In genomic region chr5:21267090-21267489, GRCm38 (mm10) we compare ENCODE assay signal across 14 mouse cellular contexts.
DNase-seq lines count a peak whose midpoint lies in the region; ATAC-seq and TF ChIP-seq lines count a peak whose summit lies in the region.
"Had no signal": no experiment of that assay in that cellular context is flagged by ENCODE, and none has a peak within 500 bp of the region (broad histone marks: within the 10 kb centered on the region; RNA-seq: fewer than 3 reads in every experiment).

No protein-coding gene starts in this region.

- WGBS in kidney, adult 2 months, result 76% methylated on average over 2 of the region's 2 CpGs
- 81% methylated on average over 2 of the region's 2 CpGs for WGBS in liver, embryonic 11.5 days
- WGBS in stomach, embryonic 14.5 days, result 67% methylated on average over 2 of the region's 2 CpGs
- WGBS in forebrain, embryonic 10.5 days, result 84% methylated on average over 2 of the region's 2 CpGs

- peak; percentile 60 for ATAC-seq in liver, embryonic 11.5 days (replicated peaks; ENCODE audit: low FRiP score)
- peak; percentile 18; the same call in 1 of the 2 replicates for ATAC-seq in stomach, embryonic 14.5 days (ENCODE audit: insufficient number of reproducible peaks, insufficient read depth, low FRiP score, low read depth)
- ATAC-seq: forebrain, embryonic 14.5 days; midbrain, embryonic 15.5 days had no signal

- H3K27me3 ChIP-seq in kidney, adult 2 months (replicated peaks; ENCODE audit: control insufficient read depth, insufficient read depth, low read length), result no peaks in the 10 kb centered on the region
- H3K27me3 ChIP-seq in liver, embryonic 11.5 days (replicated peaks; ENCODE audit: control insufficient read depth, insufficient read depth, low read length), result no peaks in the 10 kb centered on the region
- no peaks in the 10 kb centered on the region for H3K27me3 ChIP-seq in stomach, embryonic 14.5 days (ENCODE audit: control insufficient read depth, insufficient read depth, low read length)
- no peaks in the 10 kb centered on the region for H3K27me3 ChIP-seq in forebrain, embryonic 10.5 days (ENCODE audit: poor library complexity, severe bottlenecking)
- H3K27me3 ChIP-seq: embryonic facial prominence, embryonic 12.5 days; limb, embryonic 12.5 days; midbrain, embryonic 15.5 days had no signal

- no peak overlapping the region for H3K4me2 ChIP-seq in liver, embryonic 11.5 days
- no peak overlapping the region for H3K4me2 ChIP-seq in stomach, embryonic 14.5 days (replicated peaks; ENCODE audit: low read depth, low read length)
- H3K4me2 ChIP-seq: embryonic facial prominence, embryonic 12.5 days; limb, embryonic 12.5 days; midbrain, embryonic 15.5 days had no signal

- no peaks in the 10 kb centered on the region for H3K36me3 ChIP-seq in kidney, adult 2 months (ENCODE audit: control insufficient read depth, insufficient read depth, low read length)
- H3K36me3 ChIP-seq in liver, embryonic 11.5 days (ENCODE audit: control insufficient read depth, insufficient read depth, low read length), result no peaks in the 10 kb centered on the region
- H3K36me3 ChIP-seq in stomach, embryonic 14.5 days (ENCODE audit: control insufficient read depth, insufficient read depth, low read length), result no peaks in the 10 kb centered on the region
- H3K36me3 ChIP-seq in forebrain, embryonic 10.5 days (replicated peaks), result no peaks in the 10 kb centered on the region
- H3K36me3 ChIP-seq: embryonic facial prominence, embryonic 12.5 days; limb, embryonic 12.5 days; midbrain, embryonic 15.5 days had no signal

- H3K9ac ChIP-seq in liver, embryonic 11.5 days (ENCODE audit: low read depth, low read length), result no peak overlapping the region
- no peak overlapping the region for H3K9ac ChIP-seq in stomach, embryonic 14.5 days (replicated peaks; ENCODE audit: low read depth, low read length)
- H3K9ac ChIP-seq: embryonic facial prominence, embryonic 12.5 days; limb, embryonic 12.5 days; midbrain, embryonic 15.5 days had no signal

- peak; percentile 9 for DNase-seq in kidney, adult 2 months
- no peak for DNase-seq in kidney, adult 18-20 months
- DNase-seq in ZHBTc4 (ENCODE audit: low read depth, low spot score), result peak; percentile 49
- no peak for DNase-seq in liver, embryonic 11.5 days (ENCODE audit: low spot score)
- no peak for DNase-seq in forebrain, embryonic 10.5 days (ENCODE audit: extremely low spot score, low spot score)
- no peak for DNase-seq in left cerebral cortex, adult 9 months (ENCODE audit: low spot score in 2 of 2)
- DNase-seq: adrenal gland, adult 8-10 months; cerebellum, adult 11-12 months had no signal

- no peak overlapping the region for H3K27ac ChIP-seq in kidney, adult 2 months (ENCODE audit: insufficient read depth, low read depth, low read length)
- no peak overlapping the region for H3K27ac ChIP-seq in liver, embryonic 11.5 days (ENCODE audit: low read depth, low read length)
- no peak overlapping the region for H3K27ac ChIP-seq in stomach, embryonic 14.5 days (ENCODE audit: low read length)
- H3K27ac ChIP-seq in forebrain, embryonic 10.5 days, result no peak overlapping the region
- H3K27ac ChIP-seq: embryonic facial prominence, embryonic 12.5 days; layer of hippocampus, adult 2 months; limb, embryonic 12.5 days; midbrain, embryonic 15.5 days had no signal

- TF ChIP-seq POLR2A in kidney, adult 2 months (IDR thresholded peaks at IDR 0.05; ENCODE audit: low read depth, low read length), result no peak

- H3K4me3 ChIP-seq in kidney, adult 2 months (ENCODE audit: insufficient read depth, low read depth, low read length), result no peak overlapping the region
- no peak overlapping the region for H3K4me3 ChIP-seq in liver, embryonic 11.5 days (ENCODE audit: low read depth, low read length)
- H3K4me3 ChIP-seq in stomach, embryonic 14.5 days (ENCODE audit: low read depth, low read length), result no peak overlapping the region
- no peak overlapping the region for H3K4me3 ChIP-seq in forebrain, embryonic 10.5 days
- H3K4me3 ChIP-seq: embryonic facial prominence, embryonic 12.5 days; layer of hippocampus, adult 2 months; limb, embryonic 12.5 days; midbrain, embryonic 15.5 days had no signal

- no peak for TF ChIP-seq CTCF in kidney, adult 2 months (conservative IDR thresholded peaks at IDR 0.05; ENCODE audit: insufficient read depth, insufficient read length, low read depth, low read length)

- H3K4me1 ChIP-seq in kidney, adult 2 months (ENCODE audit: control insufficient read depth, insufficient read depth, low read length), result no peaks in the 10 kb centered on the region
- H3K4me1 ChIP-seq in liver, embryonic 11.5 days (replicated peaks; ENCODE audit: control insufficient read depth, insufficient read depth, low read length), result no peaks in the 10 kb centered on the region
- no peaks in the 10 kb centered on the region for H3K4me1 ChIP-seq in stomach, embryonic 14.5 days (ENCODE audit: control insufficient read depth, insufficient read depth, low read length)
- peaks cover 32% of the 10 kb centered on the region for H3K4me1 ChIP-seq in forebrain, embryonic 10.5 days
- H3K4me1 ChIP-seq: midbrain, embryonic 15.5 days had no signal

- H3K9me3 ChIP-seq in liver, embryonic 11.5 days (ENCODE audit: control insufficient read depth, low read length), result no peaks in the 10 kb centered on the region
- H3K9me3 ChIP-seq in stomach, embryonic 14.5 days (ENCODE audit: control insufficient read depth, low read depth, low read length), result no peaks in the 10 kb centered on the region
- H3K9me3 ChIP-seq in forebrain, embryonic 10.5 days, result no peaks in the 10 kb centered on the region
- H3K9me3 ChIP-seq: embryonic facial prominence, embryonic 12.5 days; limb, embryonic 12.5 days; midbrain, embryonic 15.5 days had no signal

Comparison
In these comparisons a context has a peak if more than half of its experiments do, and no peak if none do; other contexts are left out.
1. DNase-seq: peak in kidney, adult 2 months (single experiment) and ZHBTc4 (single experiment); none in kidney, adult 18-20 months (single experiment), liver, embryonic 11.5 days (single experiment), forebrain, embryonic 10.5 days (single experiment) and left cerebral cortex, adult 9 months (0 of 2).